Mouse (Mus musculus): ENCODE measurements around the gene Mfn1.

The Mfn1 gene

GRCm38 (mm10) chr3:32510375-32511190 is 18.7 kb upstream of the Mfn1 start:
- peak; percentile 96 to 97 for DNase-seq (ENCODE audit: low spot score in 2 of 2)

GRCm38 (mm10) chr3:32511191-32511550 is 18.1 kb upstream of the Mfn1 start:
- no peak for DNase-seq (ENCODE audit: low spot score in 2 of 2)

- no peak for DNase-seq (ENCODE audit: low spot score in 2 of 2)
These were observed 16.5 kb upstream of the Mfn1 start for GRCm38 (mm10) chr3:32512686-32513284.

- no peak for DNase-seq (ENCODE audit: low spot score in 2 of 2)
These were observed 15.7 kb upstream of the Mfn1 start for GRCm38 (mm10) chr3:32513528-32513927.

- no peak for DNase-seq (ENCODE audit: low spot score in 2 of 2)
These were observed 2.1 kb upstream of the Mfn1 start for GRCm38 (mm10) chr3:32527181-32527580.

GRCm38 (mm10) chr3:32530041-32530440 is 776 bp downstream of the Mfn1 start:
- DNase-seq (ENCODE audit: low spot score in 2 of 2) = no peak

GRCm38 (mm10) chr3:32535692-32536091 is 6.4 kb downstream of the Mfn1 start:
- no peak for DNase-seq (ENCODE audit: low spot score in 2 of 2)

- DNase-seq (ENCODE audit: low spot score in 2 of 2) = no peak
These were observed 8.3 kb downstream of the Mfn1 start for GRCm38 (mm10) chr3:32537556-32537955.

- DNase-seq (ENCODE audit: low spot score in 2 of 2) = no peak
These were observed 8.8 kb downstream of the Mfn1 start for GRCm38 (mm10) chr3:32538091-32538490.

GRCm38 (mm10) chr3:32553061-32553460 is 23.8 kb downstream of the Mfn1 start:
- DNase-seq (ENCODE audit: low spot score in 2 of 2) = no peak

- DNase-seq (ENCODE audit: low spot score in 2 of 2) = no peak
These were observed 34.1 kb downstream of the Mfn1 start for GRCm38 (mm10) chr3:32563401-32563800.

GRCm38 (mm10) chr3:32573086-32573485 is 43.8 kb downstream of the Mfn1 start:
- no peak for DNase-seq (ENCODE audit: low spot score in 2 of 2)

- no peak for DNase-seq (ENCODE audit: low spot score in 2 of 2)
These were observed 44.6 kb downstream of the Mfn1 start for GRCm38 (mm10) chr3:32573881-32574280.

- DNase-seq (ENCODE audit: low spot score in 2 of 2) = no peak
These were observed 45.9 kb downstream of the Mfn1 start for GRCm38 (mm10) chr3:32575151-32575550.

- no peak for DNase-seq (ENCODE audit: low spot score in 2 of 2)
These were observed 49.5 kb downstream of the Mfn1 start for GRCm38 (mm10) chr3:32578772-32579171.

GRCm38 (mm10) chr3:32580738-32581137 is 51.5 kb downstream of the Mfn1 start:
- no peak for DNase-seq (ENCODE audit: low spot score in 2 of 2)

- no peak for DNase-seq (ENCODE audit: low spot score in 2 of 2)
These were observed 52.6 kb downstream of the Mfn1 start for GRCm38 (mm10) chr3:32581911-32582310.

- no peak for DNase-seq (ENCODE audit: low spot score in 2 of 2)
These were observed 54.2 kb downstream of the Mfn1 start for GRCm38 (mm10) chr3:32583489-32583888.

GRCm38 (mm10) chr3:32586274-32586673 is 57.0 kb downstream of the Mfn1 start:
- DNase-seq (ENCODE audit: low spot score in 2 of 2) = no peak

- no peak for DNase-seq (ENCODE audit: low spot score in 2 of 2)
These were observed 65.8 kb downstream of the Mfn1 start for GRCm38 (mm10) chr3:32595080-32595479.

GRCm38 (mm10) chr3:32599328-32599727 is 70.1 kb downstream of the Mfn1 start:
- DNase-seq (ENCODE audit: low spot score in 2 of 2) = no peak

- DNase-seq (ENCODE audit: low spot score in 2 of 2) = no peak
These were observed 71.8 kb downstream of the Mfn1 start for GRCm38 (mm10) chr3:32601055-32601454.

GRCm38 (mm10) chr3:32609233-32609632 is 80.0 kb downstream of the Mfn1 start:
- no peak for DNase-seq (ENCODE audit: low spot score in 2 of 2)
